Mouse (Mus musculus): ENCODE measurements around the gene Gm29866.
"Not testable (repeated sequence)": the region's sequence is repeated elsewhere in the genome, so short reads cannot be mapped to it uniquely, and the experiment has no call there.

Gene Gm29866

GRCm38 (mm10) chrY:20993557-20993956, at the start of gene Gm29866:
Gm29866 (minus strand) TSS chrY:20993657.
- DNase-seq (ENCODE audit: low spot score) = not testable (repeated sequence)

Measured in T-cell, adult 2 months (primary cell).